Mouse (Mus musculus): ENCODE measurements at regions not wholly inside any gene's neighbourhood (a gene's known extent, or its start where the extent isn't known, plus 50 kb on each side); places are given as distances from the start of the nearest gene placed in this dataset.

DNA sequence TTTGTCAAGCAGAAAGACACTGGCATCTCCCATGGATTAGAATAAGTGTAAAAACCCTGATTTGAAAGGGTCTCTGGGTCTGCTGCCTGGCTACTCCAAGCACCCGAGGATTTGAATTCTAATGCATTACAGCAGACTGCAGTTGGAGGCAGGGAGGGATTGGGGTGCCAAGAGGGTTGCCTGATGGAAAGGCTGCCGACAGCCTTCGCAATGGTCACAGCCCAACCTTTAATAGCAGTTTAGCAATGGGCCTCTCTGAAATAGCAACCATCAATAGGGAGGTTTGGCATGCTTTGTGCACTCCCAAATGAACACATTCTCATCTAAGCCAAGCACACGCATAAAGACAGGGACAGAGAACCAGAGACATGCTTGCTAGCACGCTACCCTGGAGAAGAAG lies 454.8 kb downstream of the Prim2 start:
- TF ChIP-seq POLR2A (IDR thresholded peaks at IDR 0.05; ENCODE audit: extremely low read depth, insufficient read depth, low read length), result no peak
- no peak for TF ChIP-seq CTCF (IDR thresholded peaks at IDR 0.05; ENCODE audit: extremely low read depth, insufficient read depth, low read length)

Measured in cortical plate, adult 2 months (tissue).